Mouse (Mus musculus) hindbrain, embryonic 16.5 days (tissue): ENCODE data around the gene Thada. TPM values are rescaled to one million over a fixed set of nuclear protein-coding genes. Genes with fewer than 3 reads are reported as not detected.

Experiments used
- ATAC-seq: fragments of 200-750 bp; cut with Nextera tagmentation; 2 replicates; pipeline ENCODE4 v1.8.0; 2017; ENCODE audit warnings: moderate TSS enrichment, moderate library complexity
- H3K27ac ChIP-seq: fragments of 300-500 bp; sonication (generic); 2 replicates; pipeline ENCODE4 v1.5.1; 2014; ENCODE audit warnings: low read depth, mild to moderate bottlenecking, control low read depth, low read length, moderate library complexity
- H3K27me3 ChIP-seq: fragments of 300-500 bp; sonication (generic); replicated peaks from 2 replicates; pipeline ENCODE4 v1.6.1; 2014; ENCODE audit warnings: low read length; ENCODE audit not compliant: control insufficient read depth, insufficient read depth
- H3K36me3 ChIP-seq: fragments of 300-500 bp; sonication (generic); 2 replicates; pipeline ENCODE4 v1.6.1; 2014; ENCODE audit warnings: mild to moderate bottlenecking, low read length, moderate library complexity, mixed read lengths; ENCODE audit not compliant: control insufficient read depth, insufficient read depth
- H3K4me1 ChIP-seq: fragments of 300-500 bp; sonication (generic); 2 replicates; pipeline ENCODE4 v1.6.1; 2014; ENCODE audit warnings: low read depth, low read length; ENCODE audit not compliant: control insufficient read depth, insufficient read depth
- H3K4me2 ChIP-seq: fragments of 300-500 bp; sonication (generic); 2 replicates; pipeline ENCODE4 v1.6.1; 2014; ENCODE audit warnings: mild to moderate bottlenecking, low read length, control low read depth, moderate library complexity
- H3K4me3 ChIP-seq: fragments of 300-500 bp; sonication (generic); 2 replicates; pipeline ENCODE4 v1.5.1; 2014; ENCODE audit warnings: mild to moderate bottlenecking, low read length, control low read depth, moderate library complexity
- H3K9ac ChIP-seq: fragments of 300-500 bp; sonication (generic); 2 replicates; pipeline ENCODE4 v1.6.1; 2014; ENCODE audit warnings: low read depth, mild to moderate bottlenecking, control low read depth, low read length, moderate library complexity
- H3K9me3 ChIP-seq: fragments of 300-500 bp; sonication (generic); 2 replicates; pipeline ENCODE4 v1.6.1; 2014; ENCODE audit warnings: mild to moderate bottlenecking, low read length, moderate library complexity; ENCODE audit not compliant: control insufficient read depth
- WGBS: fragments of 180-500 bp; shearing (Covaris S2); extraction: QIAGEN DNeasy Blood & Tissue Kit; methylation state at CpG from one replicate; pipeline ENCODE4 v1.1.7; 2014; 5-methylcytosine and 5-hydroxymethylcytosine counted together
- polyA plus RNA-seq: library from polyadenylated mRNA; unstranded; fragments of >200 nt; fragmentation: Nextera tagmentation; extraction: Ambion mirVana; gene quantifications from 2 replicates; pipeline ENCODE4 v1.2.1, GENCODE M21; 2015

Thada gene
- polyA plus RNA-seq, 1 experiment from 2014 or later = 5.1 TPM

DNA sequence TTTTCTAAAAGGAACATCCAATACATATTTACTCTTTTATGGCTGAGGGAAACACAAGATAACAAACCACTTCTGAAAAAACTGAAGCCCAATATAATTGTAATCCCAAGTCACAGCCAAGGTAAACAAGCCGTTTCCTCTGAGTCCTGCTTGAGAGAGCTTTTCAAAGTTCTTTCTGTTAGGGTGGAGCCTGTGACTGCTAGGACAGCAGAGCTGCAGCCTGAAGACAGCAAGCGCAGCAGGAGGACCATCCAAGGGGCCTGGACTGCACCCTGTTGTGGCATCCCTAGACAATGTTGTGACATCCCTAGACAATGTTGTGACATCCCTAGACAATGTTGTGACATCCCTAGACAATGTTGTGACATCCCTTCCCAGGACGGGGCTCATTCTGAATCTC lies 197.6 kb downstream of the Thada start:
- Histone ChIP-seq H3K4me2 (no peak overlapping the region), H3K9ac (no peak overlapping the region), H3K9me3 (no peaks in the 10 kb centered on the region), H3K36me3 (no peaks in the 10 kb centered on the region), H3K4me1 (peaks cover 4% of the 10 kb centered on the region), H3K27ac (no peak overlapping the region), H3K4me3 (no peak overlapping the region), H3K27me3 (no peaks in the 10 kb centered on the region)
- no peak for ATAC-seq
- 80% methylated on average over 3 of the region's 3 CpGs for WGBS

DNA sequence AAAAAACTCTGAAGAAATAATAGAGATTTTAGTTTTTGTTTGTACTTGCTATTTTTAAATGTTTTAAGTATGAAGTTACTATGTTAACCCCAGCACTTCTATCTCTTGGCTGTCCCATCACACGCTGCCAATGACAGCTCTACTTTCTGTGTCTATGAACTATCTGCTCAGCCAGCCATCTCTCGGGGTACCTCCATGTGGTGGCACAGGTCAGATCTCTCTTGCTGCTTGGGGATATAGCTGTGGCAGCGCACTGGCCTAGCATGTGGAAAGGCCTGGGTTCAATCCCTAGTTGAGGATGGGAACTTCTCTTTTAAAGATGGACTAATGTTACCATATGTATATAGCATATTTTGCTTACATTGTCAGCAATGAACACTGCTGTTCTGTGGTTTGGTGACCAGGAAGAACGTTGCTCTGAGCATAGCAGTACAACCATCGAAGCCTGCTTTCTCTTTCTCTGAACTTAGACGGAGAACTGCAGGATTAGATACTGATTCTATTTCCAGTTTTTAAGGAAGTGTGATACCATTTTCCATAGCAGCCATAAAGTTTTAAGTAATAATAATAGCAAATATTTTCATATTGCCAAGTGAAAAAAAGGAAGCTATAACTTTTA lies 198.4 kb downstream of the Thada start:
- Histone ChIP-seq H3K9me3 (no peaks in the 10 kb centered on the region), H3K36me3 (no peaks in the 10 kb centered on the region), H3K4me1 (peaks cover 4% of the 10 kb centered on the region), H3K9ac (no peak overlapping the region), H3K4me3 (no peak overlapping the region), H3K4me2 (no peak overlapping the region), H3K27me3 (no peaks in the 10 kb centered on the region), H3K27ac (no peak overlapping the region)
- WGBS = 92% methylated on average over 6 of the region's 6 CpGs
- ATAC-seq = no peak

DNA sequence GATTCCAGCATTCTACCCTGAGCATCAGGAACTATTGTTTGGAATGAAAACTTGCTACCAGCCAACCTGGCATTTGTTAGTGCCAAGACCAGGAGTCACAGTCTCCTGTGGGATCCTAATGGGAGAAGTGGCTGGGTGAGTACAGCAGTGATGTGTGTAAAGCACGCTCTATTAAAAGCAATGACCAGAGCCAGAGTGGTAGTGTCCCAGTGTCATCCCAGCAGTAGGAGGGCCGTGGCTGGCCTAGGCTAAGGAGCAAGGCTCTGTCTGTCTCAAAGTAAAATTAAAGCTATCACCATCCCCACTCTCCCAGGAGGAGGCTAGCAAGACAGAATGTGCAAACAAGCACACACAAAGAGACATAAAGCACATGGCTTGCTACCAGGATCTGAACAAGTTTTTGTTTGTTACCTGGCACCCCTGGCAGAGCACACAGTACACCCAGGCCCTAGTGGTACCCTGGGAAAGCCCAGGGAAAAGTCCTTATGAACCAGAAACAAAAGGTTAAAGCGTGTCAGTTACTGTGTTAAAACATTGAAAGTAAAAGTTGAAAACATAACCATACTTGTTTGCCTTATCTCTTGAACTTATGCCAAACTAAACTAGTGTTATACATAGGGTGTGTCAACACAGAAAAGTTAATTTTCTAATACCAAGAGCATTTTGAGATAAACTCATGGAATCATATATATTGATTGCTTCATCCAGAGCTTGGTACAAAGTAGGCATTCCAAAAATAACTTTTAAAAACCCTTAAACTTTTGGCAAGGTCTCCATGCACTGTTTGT lies 199.7 kb downstream of the Thada start:
- Histone ChIP-seq H3K4me1 (peaks cover 4% of the 10 kb centered on the region; the same call in 1 of the 2 replicates), H3K4me2 (no peak overlapping the region), H3K36me3 (no peaks in the 10 kb centered on the region), H3K4me3 (no peak overlapping the region), H3K9ac (no peak overlapping the region), H3K27ac (peak overlapping the region; percentile 16; the same call in 1 of the 2 replicates), H3K9me3 (no peaks in the 10 kb centered on the region), H3K27me3 (no peaks in the 10 kb centered on the region)
- no peak for ATAC-seq
- WGBS = 86% methylated on average over 3 of the region's 3 CpGs

DNA sequence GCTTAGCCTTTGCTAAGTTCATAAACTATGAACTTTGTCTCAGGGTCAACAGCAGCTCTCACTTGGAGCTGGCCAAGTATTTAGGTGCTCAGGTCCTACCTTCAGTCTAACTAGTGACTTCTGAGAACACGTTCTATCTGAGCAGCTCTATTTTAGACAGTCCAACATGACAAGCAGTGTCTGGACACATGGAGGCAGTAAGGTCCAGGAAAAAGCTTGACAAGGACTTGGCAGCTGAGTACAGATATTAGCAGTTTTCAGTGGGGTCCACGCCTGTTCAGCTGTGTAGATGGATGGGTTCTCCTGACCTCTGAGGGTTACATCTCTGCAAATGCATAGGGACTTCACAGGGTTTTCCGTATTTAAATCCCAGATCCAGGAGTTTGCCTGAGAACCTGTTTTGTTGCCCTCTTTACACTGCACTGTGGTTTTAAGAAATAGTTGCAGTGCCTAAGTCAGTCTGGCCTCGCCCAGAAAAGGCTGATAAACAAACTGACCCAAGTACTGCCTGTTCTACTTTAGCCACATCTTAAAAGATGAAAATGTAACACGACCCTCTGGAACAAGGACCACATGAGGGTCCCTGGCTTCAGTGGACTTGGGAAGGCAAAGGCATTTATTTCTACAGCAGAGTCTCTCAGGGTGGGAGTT lies 200.4 kb downstream of the Thada start:
- H3K27me3 ChIP-seq = no peaks in the 10 kb centered on the region
- H3K36me3 ChIP-seq = no peaks in the 10 kb centered on the region
- H3K9ac ChIP-seq = no peak overlapping the region
- 81% methylated on average over 5 of the region's 5 CpGs for WGBS
- H3K4me2 ChIP-seq = no peak overlapping the region
- H3K4me1 ChIP-seq = peaks cover 4% of the 10 kb centered on the region; the same call in 1 of the 2 replicates
- no peaks in the 10 kb centered on the region for H3K9me3 ChIP-seq
- H3K27ac ChIP-seq = peak overlapping the region; percentile 16; the same call in 1 of the 2 replicates
- H3K4me3 ChIP-seq = no peak overlapping the region
- ATAC-seq = no peak

DNA sequence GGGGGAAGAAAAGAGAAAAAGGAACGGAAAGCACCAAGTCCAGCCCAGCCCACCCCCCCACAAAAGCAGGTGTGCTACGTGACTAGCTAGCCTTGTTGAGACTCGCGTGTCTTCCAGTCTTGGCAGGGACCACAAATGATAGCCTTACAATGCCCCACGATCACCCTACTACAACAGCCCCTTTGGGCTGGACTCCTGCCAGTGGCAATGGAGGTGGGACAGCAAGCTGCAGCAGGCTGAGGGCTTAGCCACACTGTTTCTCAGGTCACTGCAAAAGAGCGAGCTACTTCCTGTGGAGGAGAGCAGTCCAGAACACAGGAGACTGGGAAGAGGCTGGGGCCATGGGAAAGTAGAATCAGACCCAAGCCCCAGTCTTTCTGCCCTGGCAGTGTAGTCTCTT lies 201.7 kb downstream of the Thada start:
- H3K4me2 ChIP-seq = no peak overlapping the region
- no peaks in the 10 kb centered on the region for H3K27me3 ChIP-seq
- WGBS = 75% methylated on average over 6 of the region's 6 CpGs
- no peaks in the 10 kb centered on the region for H3K9me3 ChIP-seq
- no peak overlapping the region for H3K27ac ChIP-seq
- H3K36me3 ChIP-seq = no peaks in the 10 kb centered on the region
- H3K4me1 ChIP-seq = peaks cover 4% of the 10 kb centered on the region; the same call in 1 of the 2 replicates
- no peak for ATAC-seq
- no peak overlapping the region for H3K4me3 ChIP-seq
- no peak overlapping the region for H3K9ac ChIP-seq

- 87% methylated on average over 5 of the region's 5 CpGs for WGBS
- no peak overlapping the region for H3K9ac ChIP-seq
- H3K27ac ChIP-seq = no peak overlapping the region
- H3K27me3 ChIP-seq = no peaks in the 10 kb centered on the region
- H3K9me3 ChIP-seq = no peaks in the 10 kb centered on the region
- no peak overlapping the region for H3K4me3 ChIP-seq
- no peak for ATAC-seq
- H3K4me1 ChIP-seq = peaks cover 8% of the 10 kb centered on the region; the same call in 1 of the 2 replicates
- H3K36me3 ChIP-seq = no peaks in the 10 kb centered on the region
- no peak overlapping the region for H3K4me2 ChIP-seq
Observed at GRCm38 (mm10) chr17:84263591-84263990, 202.4 kb downstream of the Thada start.

DNA sequence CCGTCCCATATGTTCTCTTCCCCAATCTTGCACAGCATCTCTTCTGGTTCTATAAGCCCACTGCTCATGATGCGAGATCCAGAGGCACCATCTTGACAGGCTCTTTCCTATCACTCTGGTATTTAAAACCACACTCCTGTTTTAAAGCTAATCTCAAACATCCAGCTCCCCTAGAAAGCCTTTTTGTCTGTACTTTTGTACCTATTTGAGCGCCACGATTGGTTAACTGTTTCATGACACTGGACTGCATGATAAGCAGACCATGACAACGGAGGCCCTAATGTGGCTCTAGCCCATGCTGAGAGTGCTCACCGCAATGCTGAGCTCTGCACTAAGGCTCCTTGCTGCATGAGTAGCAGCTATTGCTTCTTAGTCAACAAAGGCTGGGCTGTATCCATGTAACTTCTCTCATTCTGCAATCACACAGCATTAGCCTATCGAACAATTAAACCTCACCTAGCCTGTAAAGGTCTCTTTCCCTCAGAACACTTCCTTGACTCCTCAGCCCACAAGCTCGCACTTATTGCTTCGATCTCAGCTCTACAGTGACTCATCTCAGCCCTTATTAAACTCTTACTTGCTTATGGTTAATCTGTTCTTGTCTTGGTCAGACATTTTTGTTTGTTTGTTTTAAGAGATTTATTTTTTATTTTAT lies 203.6 kb downstream of the Thada start:
- no peak overlapping the region for H3K9ac ChIP-seq
- H3K36me3 ChIP-seq = no peaks in the 10 kb centered on the region
- H3K4me1 ChIP-seq = peaks cover 8% of the 10 kb centered on the region
- no peaks in the 10 kb centered on the region for H3K9me3 ChIP-seq
- ATAC-seq = no peak
- no peaks in the 10 kb centered on the region for H3K27me3 ChIP-seq
- H3K27ac ChIP-seq = no peak overlapping the region
- H3K4me2 ChIP-seq = no peak overlapping the region
- 86% methylated on average over 9 of the region's 9 CpGs for WGBS
- no peak overlapping the region for H3K4me3 ChIP-seq

DNA sequence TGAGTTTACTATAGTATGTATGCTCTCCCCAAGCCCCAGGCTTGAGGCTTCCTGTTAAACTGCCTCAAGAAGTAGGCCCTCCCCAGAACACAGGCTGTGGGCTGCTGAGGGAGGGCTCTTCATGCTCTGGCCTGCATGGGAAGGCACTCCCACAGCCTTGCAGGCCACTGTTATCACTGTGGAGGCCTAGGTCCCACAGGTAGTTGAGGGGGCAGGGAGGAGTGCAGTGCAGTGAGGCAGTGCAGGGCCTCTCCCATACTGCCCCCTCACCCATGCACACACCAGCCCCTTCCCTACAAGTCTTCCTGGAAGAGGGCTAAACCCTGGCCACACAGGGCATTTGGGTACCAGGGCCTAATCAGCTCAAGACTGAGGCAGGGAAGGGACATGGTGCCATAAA lies 205.0 kb downstream of the Thada start:
- Histone ChIP-seq H3K4me2 (no peak overlapping the region), H3K36me3 (no peaks in the 10 kb centered on the region), H3K4me3 (no peak overlapping the region), H3K27ac (no peak overlapping the region), H3K9me3 (no peaks in the 10 kb centered on the region), H3K9ac (no peak overlapping the region), H3K27me3 (no peaks in the 10 kb centered on the region), H3K4me1 (peaks cover 6% of the 10 kb centered on the region)
- ATAC-seq = 0 out of 2 replicates have a peak, but pooled peaks have one; percentile 37

DNA sequence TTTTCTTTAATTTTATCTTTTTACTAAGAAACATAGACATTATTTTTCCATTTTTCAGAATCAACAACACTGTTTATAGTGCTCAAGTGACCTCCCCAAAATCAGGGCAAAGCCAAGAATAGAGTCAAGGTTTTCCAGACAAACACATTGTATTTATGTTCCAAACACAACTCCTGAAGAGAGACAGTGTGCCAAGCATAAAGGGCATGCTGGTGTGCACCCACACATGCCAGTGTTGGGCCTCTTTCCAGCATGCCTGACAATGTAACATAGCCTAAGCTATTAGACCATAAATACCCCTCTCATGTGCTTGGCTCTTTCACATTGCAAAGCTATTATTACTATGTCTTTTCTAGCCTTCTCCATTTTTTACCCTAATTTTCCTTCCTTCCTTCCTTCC lies 205.8 kb downstream of the Thada start:
- no peak overlapping the region for H3K4me2 ChIP-seq
- H3K4me1 ChIP-seq = peaks cover 4% of the 10 kb centered on the region
- no peaks in the 10 kb centered on the region for H3K9me3 ChIP-seq
- no peak overlapping the region for H3K9ac ChIP-seq
- H3K36me3 ChIP-seq = no peaks in the 10 kb centered on the region
- H3K27me3 ChIP-seq = no peaks in the 10 kb centered on the region
- no peak overlapping the region for H3K4me3 ChIP-seq
- ATAC-seq = no peak
- no peak overlapping the region for H3K27ac ChIP-seq
